Mouse (Mus musculus): Measurements from ENCODE around the gene Fzr1. TPM values are rescaled to one million over a fixed set of nuclear protein-coding genes. Genes with fewer than 3 reads are reported as not detected.
A peak's percentile ranks its signal among the peaks of the same experiment; 100 is the strongest.

Gene Fzr1
- total and polyA plus RNA-seq, 3 experiments, result 20.7 to 115 TPM; not detected in 1

- peaks cover 24% of the 10 kb centered on the region for H3K79me2 ChIP-seq (ENCODE audit: control insufficient read depth, insufficient read depth, low read length, poor library complexity)
- no peak overlapping the region for H3K4me3 ChIP-seq (ENCODE audit: control insufficient read depth in 1 of 2, insufficient read depth in 1 of 2, low read depth in 2 of 2, low read length in 2 of 2)
- TF ChIP-seq GATA1 (IDR thresholded peaks at IDR 0.05; ENCODE audit: low read depth, low read length) (no peak), HCFC1 (IDR thresholded peaks at IDR 0.05; ENCODE audit: low read depth, low read length) (0 out of 2 replicates have a peak, but pooled peaks have one; percentile 38), TAL1 (IDR thresholded peaks at IDR 0.05; ENCODE audit: low read length) (no peak), TBP (IDR thresholded peaks at IDR 0.05; ENCODE audit: low read depth, low read length) (no peak), SIN3A (IDR thresholded peaks at IDR 0.05; ENCODE audit: low read length) (0 out of 2 replicates have a peak, but pooled peaks have one; percentile 22)
- H3K4me1 ChIP-seq (ENCODE audit: control insufficient read depth in 1 of 2, insufficient read depth in 2 of 2, low read length in 2 of 2), result peaks cover 0 to 15% of the 10 kb centered on the region in 2 experiments; a peak in 2 of 4 replicates
- no peaks in the 10 kb centered on the region for H3K27me3 ChIP-seq (ENCODE audit: control insufficient read depth in 1 of 2, insufficient read depth in 2 of 2, low read length in 2 of 2)
- H3K9ac ChIP-seq (ENCODE audit: control insufficient read depth, low read depth, low read length, poor library complexity, severe bottlenecking), result no peak overlapping the region
- no peaks in the 10 kb centered on the region for H3K9me3 ChIP-seq (replicated peaks; ENCODE audit: insufficient read depth, low read length)
- DNase-seq (ENCODE audit: low read depth, low spot score), result peak; percentile 52
- no peak overlapping the region for H3K27ac ChIP-seq (ENCODE audit: control insufficient read depth, low read depth, low read length)
- peaks cover 0 to 6% of the 10 kb centered on the region in 2 experiments; a peak in 2 of 4 replicates for H3K36me3 ChIP-seq (ENCODE audit: control insufficient read depth in 1 of 2, insufficient read depth in 2 of 2, low read length in 2 of 2)
Observed at GRCm38 (mm10) chr10:81362336-81362949, 15.9 kb downstream of the Fzr1 start.

- peaks cover 27% of the 10 kb centered on the region for H3K79me2 ChIP-seq (ENCODE audit: control insufficient read depth, insufficient read depth, low read length, poor library complexity)
- no peaks in the 10 kb centered on the region for H3K9me3 ChIP-seq (replicated peaks; ENCODE audit: insufficient read depth, low read length)
- TF ChIP-seq POLR2A (IDR thresholded peaks at IDR 0.05; ENCODE audit: control insufficient read depth in 1 of 2, insufficient read depth in 1 of 2, low read depth in 1 of 2, low read length in 2 of 2, poor library complexity in 1 of 2), result no peak
- TF ChIP-seq USF1 (IDR thresholded peaks at IDR 0.05; ENCODE audit: low read depth, low read length), result 0 out of 2 replicates have a peak, but pooled peaks have one; percentile 10
- peaks cover 0 to 11% of the 10 kb centered on the region in 2 experiments; a peak in 3 of 4 replicates for H3K36me3 ChIP-seq (ENCODE audit: control insufficient read depth in 1 of 2, insufficient read depth in 2 of 2, low read length in 2 of 2)
- no peaks in the 10 kb centered on the region for H3K27me3 ChIP-seq (ENCODE audit: control insufficient read depth in 1 of 2, insufficient read depth in 2 of 2, low read length in 2 of 2)
- no peak for DNase-seq (ENCODE audit: low read depth, low spot score)
- peaks cover 0 to 23% of the 10 kb centered on the region in 2 experiments; a peak in 3 of 4 replicates for H3K4me1 ChIP-seq (ENCODE audit: control insufficient read depth in 1 of 2, insufficient read depth in 2 of 2, low read length in 2 of 2)
- no peak overlapping the region for H3K9ac ChIP-seq (ENCODE audit: control insufficient read depth, low read depth, low read length, poor library complexity, severe bottlenecking)
- H3K27ac ChIP-seq (ENCODE audit: control insufficient read depth, low read depth, low read length), result no peak overlapping the region
- H3K4me3 ChIP-seq (ENCODE audit: control insufficient read depth in 1 of 2, insufficient read depth in 1 of 2, low read depth in 2 of 2, low read length in 2 of 2), result no peak overlapping the region
Observed at GRCm38 (mm10) chr10:81360721-81361120, 17.6 kb downstream of the Fzr1 start.

GRCm38 (mm10) chr10:81358841-81359240 is 19.5 kb downstream of the Fzr1 start:
- Histone ChIP-seq H3K27ac (ENCODE audit: control insufficient read depth, low read depth, low read length) (peak overlapping the region; percentile 8), H3K9me3 (replicated peaks; ENCODE audit: insufficient read depth, low read length) (no peaks in the 10 kb centered on the region), H3K79me2 (ENCODE audit: control insufficient read depth, insufficient read depth, low read length, poor library complexity) (peaks cover 27% of the 10 kb centered on the region), H3K4me3 (ENCODE audit: control insufficient read depth in 1 of 2, insufficient read depth in 1 of 2, low read depth in 2 of 2, low read length in 2 of 2) (peak overlapping the region; percentile 49 to 57), H3K27me3 (ENCODE audit: control insufficient read depth in 1 of 2, insufficient read depth in 2 of 2, low read length in 2 of 2) (no peaks in the 10 kb centered on the region), H3K36me3 (ENCODE audit: control insufficient read depth in 1 of 2, insufficient read depth in 2 of 2, low read length in 2 of 2) (peaks cover 0 to 17% of the 10 kb centered on the region in 2 experiments; a peak in 3 of 4 replicates), H3K4me1 (ENCODE audit: control insufficient read depth in 1 of 2, insufficient read depth in 2 of 2, low read length in 2 of 2) (peaks cover 0 to 27% of the 10 kb centered on the region in 2 experiments; a peak in 3 of 4 replicates), H3K9ac (ENCODE audit: control insufficient read depth, low read depth, low read length, poor library complexity, severe bottlenecking) (peak overlapping the region; percentile 71)
- DNase-seq (ENCODE audit: low read depth, low spot score), result peak; percentile 65
- TF ChIP-seq TBP (IDR thresholded peaks at IDR 0.05; ENCODE audit: low read depth, low read length), result peak; percentile 62; the same call in 1 of the 2 replicates
- no peak for TF ChIP-seq POLR2AphosphoS2 (IDR thresholded peaks at IDR 0.05; ENCODE audit: low read length)
- peak; percentile 40; the same call in 1 of the 2 replicates for TF ChIP-seq SIN3A (IDR thresholded peaks at IDR 0.05; ENCODE audit: low read length)
- TF ChIP-seq ZNF384 (IDR thresholded peaks at IDR 0.05; ENCODE audit: low read depth, low read length), result no peak

All from MEL (cell line).